Mouse (Mus musculus) embryonic stem cell, embryonic (primary cell): ENCODE measurements around the gene Mcf2l.

ENCODE experiments used
- CTCF ChIA-PET, 4 experiments: fragments of 300-600 bp in 2 of 4; fragments of 350-600 bp in 2 of 4; sonication (Branson Sonifier 250); formaldehyde crosslinking; loops; one replicate each; lab custom pipeline; 2022; ENCODE audit warnings: inconsistent platforms in 2 of 4; lab: Charles Lee
- POLR2A ChIA-PET, 4 experiments: fragments of 300-600 bp in 2 of 4; fragments of 350-600 bp in 2 of 4; sonication (Branson Sonifier 250); formaldehyde crosslinking; loops; one replicate each; lab custom pipeline; 2022; ENCODE audit warnings: antibody characterized with exemption in 4 of 4, inconsistent platforms in 1 of 4; lab: Charles Lee

The Mcf2l gene

GRCm38 (mm10) chr8:12983681-12984467 is 110.3 kb downstream of the Mcf2l start:
- ChIA-PET POLR2A (no interaction called here), CTCF (interaction anchor here in 1 of 4 experiments (1.1 to 1.2 kb wide), 2 partner anchors 308 to 321 kb away, joined by 5 read pairs; no protein-coding TSS in a partner anchor)

DNA sequence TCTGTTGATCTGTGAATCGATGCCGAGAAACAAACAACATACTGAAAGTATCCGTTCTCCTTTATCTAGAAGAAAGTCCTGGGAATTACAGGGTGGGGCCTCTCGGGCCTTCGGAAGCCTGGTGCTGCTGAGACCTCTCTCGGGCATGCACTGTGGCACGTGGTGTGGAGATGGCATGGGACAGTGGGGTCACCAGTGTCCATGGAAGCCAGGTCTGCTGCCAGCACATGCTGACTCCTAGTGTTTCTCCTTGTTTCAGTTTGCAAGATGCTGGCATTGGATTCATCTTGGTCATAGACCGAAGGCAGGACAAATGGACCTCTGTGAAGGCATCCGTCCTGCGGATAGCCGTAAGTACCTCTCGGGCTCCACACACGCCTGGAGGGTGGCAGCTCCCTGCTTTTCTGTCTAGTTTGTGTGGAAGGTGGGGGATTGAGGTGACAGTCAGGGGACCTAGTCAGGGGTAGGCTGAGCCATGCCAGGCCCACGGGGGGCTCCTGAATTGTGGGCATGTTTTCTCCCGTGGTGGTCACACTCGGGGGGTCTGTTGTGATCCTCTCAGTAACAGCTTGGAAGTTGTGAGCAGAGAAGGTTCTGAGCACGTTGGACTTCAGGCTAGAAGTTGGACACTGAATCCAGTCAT is 111.1 kb downstream of the Mcf2l start:
- ChIA-PET POLR2A (interaction anchor here in 2 of 4 experiments (0.7 to 1.2 kb wide), 2 partner anchors 10 to 114 kb away, joined by 3 read pairs; no protein-coding TSS in a partner anchor), CTCF (interaction anchor here in 1 of 4 experiments (0.9 to 1.5 kb wide), 2 partner anchors 87 to 308 kb away, joined by 3 read pairs; no protein-coding TSS in a partner anchor)

GRCm38 (mm10) chr8:12985259-12985658 is 111.7 kb downstream of the Mcf2l start:
- POLR2A ChIA-PET: interaction anchor here in 1 of 4 experiments (1.2 kb wide), 1 partner anchor 10 kb away, joined by 3 read pairs; no protein-coding TSS in a partner anchor

GRCm38 (mm10) chr8:12987571-12987970 is 114.0 kb downstream of the Mcf2l start:
- CTCF ChIA-PET: interaction anchor here in 3 of 4 experiments (0.6 to 1.1 kb wide), 6 partner anchors 22 to 550 kb away, joined by 3 to 5 read pairs (median 4); no protein-coding TSS in a partner anchor
- POLR2A ChIA-PET: no interaction called here

More at GRCm38 (mm10) chr8:12985259-12985658, 111.7 kb downstream of the Mcf2l start:
- CTCF ChIA-PET: interaction anchor here in 1 of 4 experiments (0.9 to 1.5 kb wide), 2 partner anchors 88 to 307 kb away, joined by 3 read pairs; no protein-coding TSS in a partner anchor

DNA sequence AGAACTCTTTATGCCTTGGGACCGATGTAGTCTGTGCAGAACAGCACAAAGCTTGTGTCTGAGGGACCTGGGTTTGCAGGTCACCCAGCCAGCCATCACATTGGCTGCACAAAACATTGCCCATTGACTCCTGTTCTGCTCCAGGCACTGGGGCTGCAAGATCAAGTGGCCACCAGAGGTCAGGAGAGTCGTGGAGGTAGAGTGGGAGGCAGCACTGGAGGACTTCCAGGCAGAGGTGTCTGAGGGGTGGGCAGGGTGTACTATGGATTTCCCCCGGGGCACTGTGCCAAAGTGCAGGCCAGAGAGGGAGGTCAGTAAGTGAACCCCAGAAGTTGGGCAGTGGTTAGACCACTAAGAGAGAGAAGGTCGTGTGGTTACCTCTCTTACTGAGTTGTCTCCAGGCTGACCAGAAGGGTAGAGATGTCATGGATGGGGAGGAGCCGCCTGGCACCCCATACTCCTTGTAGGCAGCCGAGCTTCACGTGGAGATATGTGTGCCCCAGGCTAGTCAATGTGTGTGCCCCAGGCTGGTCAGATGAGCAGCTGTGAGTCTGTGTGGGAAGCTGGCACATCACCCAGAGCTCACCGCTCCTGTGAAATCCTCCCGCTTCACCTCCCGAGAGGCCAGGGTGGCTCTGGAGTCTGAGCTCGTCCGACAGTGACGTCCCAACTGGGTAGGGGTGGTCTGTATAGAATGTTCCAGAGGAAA is 115.3 kb downstream of the Mcf2l start:
- ChIA-PET CTCF (interaction anchor here in 3 of 4 experiments (0.6 to 1.2 kb wide), 9 partner anchors 10 to 973 kb away, joined by 3 to 6 read pairs (median 4); partner anchors contain the start of gene Adprhl1 (in 1 of the 3)), POLR2A (interaction anchor here in 2 of 4 experiments (0.7 to 1.2 kb wide), 4 partner anchors 12 to 218 kb away, joined by 3 read pairs; no protein-coding TSS in a partner anchor)

GRCm38 (mm10) chr8:12991411-12991810 is 117.8 kb downstream of the Mcf2l start:
- ChIA-PET POLR2A (interaction anchor here in 2 of 4 experiments (0.5 to 1.6 kb wide), 6 partner anchors 10 to 306 kb away, joined by 3 to 6 read pairs (median 4); partner anchors contain the start of genes Cul4a (in 1 of the 2) and Pcid2 (in 1 of the 2)), CTCF (interaction anchor here in 3 of 4 experiments (0.6 to 1.5 kb wide), 3 partner anchors 13 to 148 kb away, joined by 3 to 5 read pairs (median 3); partner anchors contain the start of gene F7 (in 1 of the 3))

GRCm38 (mm10) chr8:12994468-12994867 is 120.9 kb downstream of the Mcf2l start:
- ChIA-PET POLR2A (interaction anchor here in 2 of 4 experiments (0.7 to 1.4 kb wide), 3 partner anchors 9 to 293 kb away, joined by 3 to 12 read pairs (median 3); partner anchors contain the start of genes Dcun1d2 (in 1 of the 2) and Tmco3 (in 1 of the 2)), CTCF (interaction anchor here in 2 of 4 experiments (0.7 to 1.6 kb wide), 2 partner anchors 298 to 348 kb away, joined by 3 to 5 read pairs; no protein-coding TSS in a partner anchor)

GRCm38 (mm10) chr8:12995481-12995880 is 121.9 kb downstream of the Mcf2l start:
- POLR2A ChIA-PET: interaction anchor here in 2 of 4 experiments (0.9 to 1.6 kb wide), 3 partner anchors 10 to 209 kb away, joined by 3 read pairs; no protein-coding TSS in a partner anchor
- CTCF ChIA-PET: interaction anchor here in 2 of 4 experiments (0.7 to 1.6 kb wide), 3 partner anchors 15 to 297 kb away, joined by 3 to 5 read pairs (median 5); no protein-coding TSS in a partner anchor

GRCm38 (mm10) chr8:12996831-12997275 is 123.2 kb downstream of the Mcf2l start:
- ChIA-PET CTCF (interaction anchor here in 1 of 4 experiments (0.6 kb wide), 1 partner anchor 805 kb away, joined by 3 read pairs; no protein-coding TSS in a partner anchor), POLR2A (no interaction called here)

GRCm38 (mm10) chr8:12998331-12998730 is 124.7 kb downstream of the Mcf2l start:
- CTCF ChIA-PET: no interaction called here
- POLR2A ChIA-PET: interaction anchor here in 1 of 4 experiments (0.6 to 0.7 kb wide), 2 partner anchors 74 to 1223 kb away, joined by 3 read pairs; no protein-coding TSS in a partner anchor

DNA sequence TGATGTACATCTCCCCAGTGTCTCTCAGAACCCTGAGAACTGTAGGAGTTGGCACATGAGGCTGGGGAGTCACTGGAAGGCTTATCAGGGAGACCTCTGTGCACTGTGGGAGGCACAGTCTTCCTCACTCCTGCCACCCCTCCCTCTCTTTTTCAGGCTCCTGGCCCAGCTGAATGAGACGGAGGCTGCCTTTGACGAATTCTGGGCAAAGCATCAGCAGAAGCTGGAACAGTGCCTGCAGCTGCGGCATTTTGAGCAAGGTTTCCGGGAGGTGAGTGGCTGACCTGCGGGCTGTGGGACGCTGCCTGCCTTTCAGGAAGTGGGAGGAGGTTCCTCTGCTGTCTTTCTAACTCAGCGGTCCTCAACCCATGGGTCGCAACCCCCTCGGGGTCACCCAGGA is 126.2 kb downstream of the Mcf2l start:
- ChIA-PET POLR2A (no interaction called here), CTCF (no interaction called here)

DNA sequence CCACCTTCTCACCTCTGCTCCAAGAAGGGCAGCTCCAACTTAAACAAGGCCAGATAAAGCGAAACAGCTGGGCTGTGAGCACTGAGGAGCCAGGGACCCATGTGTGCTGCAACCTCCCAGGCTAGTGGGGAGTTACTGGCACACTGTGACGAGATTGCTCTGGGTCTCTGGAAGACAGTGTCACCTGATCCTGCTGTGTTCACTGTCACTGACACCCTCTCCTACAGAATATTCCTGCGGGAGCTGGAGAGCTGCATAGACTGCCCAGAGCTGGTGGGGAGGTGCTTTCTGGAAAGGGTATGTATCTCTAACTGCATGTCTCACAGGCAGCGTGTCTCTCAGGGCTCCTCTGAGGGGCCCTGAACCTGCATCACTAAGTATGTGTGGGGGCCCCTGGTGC is 133.9 kb downstream of the Mcf2l start:
- POLR2A ChIA-PET: no interaction called here
- CTCF ChIA-PET: interaction anchor here in 1 of 4 experiments (0.5 kb wide), 1 partner anchor 30 kb away, joined by 3 read pairs; no protein-coding TSS in a partner anchor

DNA sequence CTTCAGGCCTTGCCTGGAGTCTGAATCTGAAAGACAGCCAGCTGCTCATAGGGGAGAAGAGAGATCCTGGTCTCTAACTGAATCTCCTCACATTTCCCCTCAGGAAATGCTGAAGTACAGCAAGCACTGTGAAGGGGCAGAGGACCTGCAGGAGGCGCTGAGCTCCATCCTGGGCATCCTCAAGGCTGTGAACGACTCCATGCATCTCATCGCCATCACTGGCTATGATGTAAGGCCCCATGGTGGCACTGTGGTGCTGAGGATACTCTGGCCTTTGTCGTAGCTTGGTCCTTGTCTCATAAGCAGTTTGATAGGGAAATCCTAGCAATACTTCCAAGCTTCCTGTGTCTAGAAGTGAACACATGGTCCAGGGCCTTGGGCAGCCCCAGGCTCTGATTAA is 136.7 kb downstream of the Mcf2l start:
- ChIA-PET POLR2A (interaction anchor here in 3 of 4 experiments (0.5 to 1.3 kb wide), 5 partner anchors 15 to 550 kb away, joined by 3 to 12 read pairs (median 3); no protein-coding TSS in a partner anchor), CTCF (interaction anchor here in 3 of 4 experiments (0.5 to 1.2 kb wide), 5 partner anchors 8 to 244 kb away, joined by 3 to 4 read pairs (median 3); partner anchors contain the start of gene Adprhl1 (in 1 of the 3))

DNA sequence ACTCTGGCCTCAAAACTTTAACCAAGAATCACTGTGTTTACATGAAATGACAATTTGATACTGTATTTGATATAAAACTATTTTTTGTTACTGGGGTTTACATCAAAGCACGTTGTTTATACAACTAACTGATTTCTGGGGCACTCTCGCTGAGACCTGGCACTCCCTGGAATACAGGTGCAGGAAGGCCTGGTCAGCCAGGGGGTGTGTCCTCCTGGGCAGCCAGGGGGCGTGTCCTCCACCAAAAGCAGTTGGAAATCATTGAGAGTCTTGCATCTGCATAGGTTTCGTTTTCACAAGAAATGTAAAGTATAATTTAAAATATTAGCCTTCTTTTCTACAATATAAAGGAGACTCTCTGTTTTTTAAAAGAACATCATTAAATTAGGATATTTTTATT is 146.0 kb downstream of the Mcf2l start:
- CTCF ChIA-PET: no interaction called here
- POLR2A ChIA-PET: no interaction called here

- CTCF ChIA-PET: no interaction called here
- POLR2A ChIA-PET: interaction anchor here in 1 of 4 experiments (0.5 kb wide), 1 partner anchor 613 kb away, joined by 4 read pairs; no protein-coding TSS in a partner anchor
These were observed 148.2 kb downstream of the Mcf2l start for GRCm38 (mm10) chr8:13021830-13022229.

- ChIA-PET POLR2A (interaction anchor here in 1 of 4 experiments (0.5 to 1.3 kb wide), 2 partner anchors 11 to 155 kb away, joined by 3 read pairs; no protein-coding TSS in a partner anchor), CTCF (interaction anchor here in 1 of 4 experiments (0.6 to 1.1 kb wide), 2 partner anchors 34 to 56 kb away, joined by 3 to 6 read pairs; no protein-coding TSS in a partner anchor)
These were observed 152.1 kb downstream of the Mcf2l start, which contains the start of gene F7 for GRCm38 (mm10) chr8:13025487-13026224. TSS of gene F7 (plus strand) at chr8:13026034.
